Comparison of ENCODE assay signal across 17 mouse cellular contexts in the genomic region with DNA sequence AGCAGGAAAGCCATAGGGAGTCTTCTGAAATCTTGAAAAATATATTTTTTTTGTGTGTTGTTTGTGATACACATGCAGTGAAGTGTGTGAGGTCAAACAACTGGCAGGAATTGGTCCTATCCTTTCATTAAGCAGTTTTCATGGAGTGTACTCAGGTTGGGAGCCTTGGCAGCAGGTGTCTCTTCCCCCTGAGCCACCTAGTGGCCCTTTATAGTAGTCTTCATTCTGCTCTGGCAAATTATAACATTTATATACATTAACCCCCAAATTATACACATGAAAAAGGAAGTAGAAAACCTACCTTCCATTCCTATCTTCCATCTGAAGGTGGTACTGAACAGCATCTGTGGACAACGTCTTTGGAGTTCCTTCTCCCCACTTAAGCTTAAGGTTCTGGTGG.
DNase-seq lines count a peak whose midpoint lies in the region; ATAC-seq and TF ChIP-seq lines count a peak whose summit lies in the region.
"Had no signal": no experiment of that assay in that cellular context is flagged by ENCODE, and none has a peak within 500 bp of the region (broad histone marks: within the 10 kb centered on the region; RNA-seq: fewer than 3 reads in every experiment).

No protein-coding gene starts in this region.

- no peak for ATAC-seq in intestine, postnatal 0 days
- no peak for ATAC-seq in intestine, embryonic 15.5 days
- ATAC-seq in lung, embryonic 14.5 days (ENCODE audit: insufficient read depth) = no peak
- ATAC-seq in stomach, postnatal 0 days (ENCODE audit: low FRiP score, low TSS enrichment) = no peak
- ATAC-seq: intestine, embryonic 16.5 days had no signal

- TF ChIP-seq POLR2A in MEL (IDR thresholded peaks at IDR 0.05; ENCODE audit: control insufficient read depth in 1 of 2, insufficient read depth in 1 of 2, low read depth in 1 of 2, low read length in 2 of 2, poor library complexity in 1 of 2) = no peak

- no peak for DNase-seq in lung, embryonic 14.5 days
- DNase-seq in lung, postnatal 4 days = no peak
- peak; percentile 18 for DNase-seq in MEL (ENCODE audit: low read depth, low spot score)
- no peak for DNase-seq in stomach, postnatal 0 days (ENCODE audit: low spot score)
- no peak for DNase-seq in thymus, postnatal 4 days
- DNase-seq: cerebellum, postnatal 36 days; kidney, postnatal 36 days; left cerebral cortex, postnatal 4 days; lung, adult 2 months; right cerebral cortex, adult 18-20 months; thymus, postnatal 36 days had no signal

- no peaks in the 10 kb centered on the region for H3K27me3 ChIP-seq in intestine, postnatal 0 days (replicated peaks; ENCODE audit: control insufficient read depth, insufficient read depth, low read length)
- H3K27me3 ChIP-seq in intestine, embryonic 15.5 days (replicated peaks) = no peaks in the 10 kb centered on the region
- H3K27me3 ChIP-seq in lung, embryonic 14.5 days (ENCODE audit: insufficient read depth, low read length) = no peaks in the 10 kb centered on the region
- H3K27me3 ChIP-seq in MEL (ENCODE audit: control insufficient read depth in 1 of 2, insufficient read depth in 2 of 2, low read length in 2 of 2) = no peaks in the 10 kb centered on the region
- H3K27me3 ChIP-seq in stomach, postnatal 0 days (ENCODE audit: control insufficient read depth, insufficient read depth, low read length) = no peaks in the 10 kb centered on the region
- H3K27me3 ChIP-seq: embryonic facial prominence, embryonic 13.5 days; megakaryocyte, embryonic 14.5 days had no signal

- no peak overlapping the region for H3K4me2 ChIP-seq in intestine, postnatal 0 days (replicated peaks; ENCODE audit: low read depth)
- no peak overlapping the region for H3K4me2 ChIP-seq in intestine, embryonic 15.5 days (replicated peaks)
- no peak overlapping the region for H3K4me2 ChIP-seq in lung, embryonic 14.5 days
- no peak overlapping the region for H3K4me2 ChIP-seq in stomach, postnatal 0 days (replicated peaks; ENCODE audit: low read depth)
- H3K4me2 ChIP-seq: embryonic facial prominence, embryonic 13.5 days had no signal

- WGBS in intestine, postnatal 0 days = 76% methylated on average over 1 of the region's 1 CpGs
- WGBS in intestine, embryonic 15.5 days = 75% methylated on average over 1 of the region's 1 CpGs
- WGBS in lung, embryonic 14.5 days = 79% methylated on average over 1 of the region's 1 CpGs
- 72% methylated on average over 1 of the region's 1 CpGs for WGBS in stomach, postnatal 0 days

- H3K27ac ChIP-seq in intestine, postnatal 0 days (ENCODE audit: low read depth, low read length) = no peak overlapping the region
- no peak overlapping the region for H3K27ac ChIP-seq in intestine, embryonic 15.5 days
- H3K27ac ChIP-seq in lung, embryonic 14.5 days (ENCODE audit: low read depth) = no peak overlapping the region
- no peak overlapping the region for H3K27ac ChIP-seq in MEL (ENCODE audit: control insufficient read depth, low read depth, low read length)
- no peak overlapping the region for H3K27ac ChIP-seq in stomach, postnatal 0 days (replicated peaks)
- H3K27ac ChIP-seq: embryonic facial prominence, embryonic 13.5 days had no signal

- no peaks in the 10 kb centered on the region for H3K4me1 ChIP-seq in intestine, postnatal 0 days (replicated peaks; ENCODE audit: control insufficient read depth, insufficient read depth, low read length)
- no peaks in the 10 kb centered on the region for H3K4me1 ChIP-seq in intestine, embryonic 15.5 days (replicated peaks)
- no peaks in the 10 kb centered on the region for H3K4me1 ChIP-seq in lung, embryonic 14.5 days (ENCODE audit: insufficient read depth)
- no peaks in the 10 kb centered on the region for H3K4me1 ChIP-seq in MEL (ENCODE audit: control insufficient read depth in 1 of 2, insufficient read depth in 2 of 2, low read length in 2 of 2)
- no peaks in the 10 kb centered on the region for H3K4me1 ChIP-seq in stomach, postnatal 0 days (replicated peaks; ENCODE audit: control insufficient read depth, insufficient read depth)
- H3K4me1 ChIP-seq: embryonic facial prominence, embryonic 13.5 days; megakaryocyte, embryonic 14.5 days had no signal

- peaks cover 73% of the 10 kb centered on the region for H3K36me3 ChIP-seq in intestine, postnatal 0 days (ENCODE audit: control insufficient read depth, insufficient read depth)
- H3K36me3 ChIP-seq in intestine, embryonic 15.5 days = peaks cover 26% of the 10 kb centered on the region
- peaks cover 76% of the 10 kb centered on the region for H3K36me3 ChIP-seq in lung, embryonic 14.5 days (ENCODE audit: insufficient read depth)
- H3K36me3 ChIP-seq in MEL (ENCODE audit: control insufficient read depth in 1 of 2, insufficient read depth in 2 of 2, low read length in 2 of 2) = peaks cover 0 to 9% of the 10 kb centered on the region in 2 experiments; a peak in 2 of 4 replicates
- H3K36me3 ChIP-seq in stomach, postnatal 0 days (ENCODE audit: control insufficient read depth, insufficient read depth, low read length) = peaks cover 23% of the 10 kb centered on the region

- no peak; the same call in 1 of the 2 replicates for TF ChIP-seq RAD21 in MEL (IDR thresholded peaks at IDR 0.05; ENCODE audit: low read depth, low read length)

- H3K4me3 ChIP-seq in intestine, postnatal 0 days (ENCODE audit: low read depth, low read length) = no peak overlapping the region
- H3K4me3 ChIP-seq in intestine, embryonic 15.5 days (replicated peaks) = no peak overlapping the region
- no peak overlapping the region for H3K4me3 ChIP-seq in lung, embryonic 14.5 days (ENCODE audit: low read depth, low read length)
- no peak overlapping the region for H3K4me3 ChIP-seq in MEL (ENCODE audit: control insufficient read depth in 1 of 2, insufficient read depth in 1 of 2, low read depth in 2 of 2, low read length in 2 of 2)
- H3K4me3 ChIP-seq in stomach, postnatal 0 days (ENCODE audit: low read depth, low read length) = no peak overlapping the region
- H3K4me3 ChIP-seq: embryonic facial prominence, embryonic 13.5 days; megakaryocyte, embryonic 14.5 days; myocyte had no signal

- no peak for TF ChIP-seq EP300 in MEL (IDR thresholded peaks at IDR 0.05; ENCODE audit: low read depth in 1 of 2, low read length in 2 of 2)
- no peak for TF ChIP-seq EP300 in stomach, postnatal 0 days (optimal IDR thresholded peaks at IDR 0.05)

- H3K9ac ChIP-seq in intestine, postnatal 0 days (ENCODE audit: low read depth, low read length) = no peak overlapping the region
- H3K9ac ChIP-seq in intestine, embryonic 15.5 days = no peak overlapping the region
- H3K9ac ChIP-seq in lung, embryonic 14.5 days = no peak overlapping the region
- H3K9ac ChIP-seq in MEL (ENCODE audit: control insufficient read depth, low read depth, low read length, poor library complexity, severe bottlenecking) = no peak overlapping the region
- H3K9ac ChIP-seq in stomach, postnatal 0 days (ENCODE audit: low read length) = no peak overlapping the region
- H3K9ac ChIP-seq: embryonic facial prominence, embryonic 13.5 days had no signal

- TF ChIP-seq CTCF in intestine, postnatal 0 days (IDR thresholded peaks at IDR 0.05; ENCODE audit: low read depth) = peak; percentile 49
- peak; percentile 31 for TF ChIP-seq CTCF in lung, embryonic 14.5 days (IDR thresholded peaks at IDR 0.05; ENCODE audit: low read depth)
- TF ChIP-seq CTCF in MEL (IDR thresholded peaks at IDR 0.05 in 2 of 3, conservative IDR thresholded peaks at IDR 0.05 in 1 of 3; ENCODE audit: control insufficient read depth in 1 of 3, insufficient read depth in 1 of 3, low read depth in 2 of 3, low read length in 3 of 3, poor library complexity in 1 of 3, severe bottlenecking in 1 of 3) = peak in 2 of 3 experiments; percentile 26 to 28; a peak in 3 of 6 replicates
- peak; percentile 48 for TF ChIP-seq CTCF in stomach, postnatal 0 days (IDR thresholded peaks at IDR 0.05; ENCODE audit: low read depth)

- no peaks in the 10 kb centered on the region for H3K79me2 ChIP-seq in MEL (ENCODE audit: control insufficient read depth, insufficient read depth, low read length, poor library complexity)

- H3K9me3 ChIP-seq in intestine, postnatal 0 days (ENCODE audit: control insufficient read depth) = no peaks in the 10 kb centered on the region
- no peaks in the 10 kb centered on the region for H3K9me3 ChIP-seq in intestine, embryonic 15.5 days
- H3K9me3 ChIP-seq in lung, embryonic 14.5 days (ENCODE audit: low read depth, low read length) = no peaks in the 10 kb centered on the region
- no peaks in the 10 kb centered on the region for H3K9me3 ChIP-seq in MEL (replicated peaks; ENCODE audit: insufficient read depth, low read length)
- no peaks in the 10 kb centered on the region for H3K9me3 ChIP-seq in stomach, postnatal 0 days (ENCODE audit: control insufficient read depth, low read length)
- H3K9me3 ChIP-seq: embryonic facial prominence, embryonic 13.5 days; megakaryocyte, embryonic 14.5 days had no signal

TF ChIP-seq in MEL, 35 proteins besides CTCF, POLR2A, EP300 and RAD21:
- TF ChIP-seq SMC3 (IDR thresholded peaks at IDR 0.05; ENCODE audit: low read depth, low read length) (peak; percentile 28; the same call in 1 of the 2 replicates), GATA1 (IDR thresholded peaks at IDR 0.05; ENCODE audit: low read depth, low read length) (no peak)
